Mouse (Mus musculus): Measurements from ENCODE around the gene Timm29.

Timm29 gene

GRCm38 (mm10) chr9:21620229-21620628 lies 27.7 kb downstream of the Timm29 start:
- no peak for DNase-seq

GRCm38 (mm10) chr9:21622676-21623075 lies 30.2 kb downstream of the Timm29 start:
- DNase-seq: no peak

GRCm38 (mm10) chr9:21625342-21626339 lies 33.1 kb downstream of the Timm29 start:
- no peak for DNase-seq

- no peak for DNase-seq
Measured at GRCm38 (mm10) chr9:21626571-21626970, 34.0 kb downstream of the Timm29 start.

- DNase-seq: no peak
Measured at GRCm38 (mm10) chr9:21627145-21627795, 34.7 kb downstream of the Timm29 start.

GRCm38 (mm10) chr9:21630673-21631072 lies 38.2 kb downstream of the Timm29 start:
- peak; percentile 45 for DNase-seq

GRCm38 (mm10) chr9:21633106-21633505 lies 40.6 kb downstream of the Timm29 start:
- no peak for DNase-seq

GRCm38 (mm10) chr9:21635639-21636038 lies 43.1 kb downstream of the Timm29 start:
- DNase-seq: no peak

- DNase-seq: no peak
Measured at GRCm38 (mm10) chr9:21639031-21639430, 46.5 kb downstream of the Timm29 start.

All from layer of hippocampus, adult 9-11 months (tissue).